8 mouse cellular contexts compared by ENCODE assay signal in the genomic region with DNA sequence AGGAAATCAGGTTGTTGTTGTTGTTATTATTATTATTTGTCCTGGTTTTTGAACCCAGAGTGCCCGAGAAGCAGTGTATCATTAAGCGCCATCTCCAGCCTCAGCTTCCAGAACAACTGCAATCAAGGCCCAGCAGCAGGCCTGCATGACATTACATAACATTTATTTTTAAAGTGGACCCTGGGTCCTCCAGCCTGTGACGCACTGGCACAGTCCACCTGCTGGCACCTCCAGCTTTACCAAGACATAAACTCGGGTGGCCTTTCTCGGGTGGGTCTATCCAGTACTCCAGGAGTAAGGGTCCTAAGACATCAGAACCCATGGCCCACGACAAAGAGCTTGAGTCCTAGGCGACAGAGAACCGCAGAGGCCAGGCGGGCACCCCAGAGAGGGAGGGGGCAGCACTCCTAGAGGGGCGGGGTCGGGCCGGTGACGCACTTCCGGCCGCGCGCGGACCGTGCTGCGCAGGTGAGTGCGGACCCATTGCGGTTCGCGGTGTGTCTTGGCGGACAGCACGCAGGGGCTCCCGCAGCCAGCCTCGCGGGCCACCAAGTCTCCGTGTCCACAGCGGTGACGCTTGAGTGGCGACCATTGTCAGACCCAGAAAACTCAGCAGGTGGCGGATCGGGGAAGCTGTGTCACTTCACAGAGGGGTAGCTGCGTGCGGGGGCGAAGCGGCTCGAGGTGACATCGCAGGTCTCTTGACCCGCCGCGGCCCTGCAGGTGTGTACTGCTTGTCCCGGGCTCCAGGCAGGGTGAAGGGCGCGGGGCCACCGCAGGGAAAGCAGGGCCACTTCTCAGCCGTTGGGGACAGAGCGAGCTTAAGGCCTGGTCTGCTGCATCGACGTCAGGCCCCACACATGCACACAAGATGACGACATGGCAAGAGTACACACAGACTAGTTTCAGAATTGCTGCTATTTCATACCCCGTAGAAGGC. TPM values are rescaled to one million over a fixed set of nuclear protein-coding genes. Genes with fewer than 3 reads are reported as not detected.
DNase-seq lines count a peak whose midpoint lies in the region; ATAC-seq and TF ChIP-seq lines count a peak whose summit lies in the region.

TSS of gene Zfp612 (plus strand) at position 465 of the 940 bp plus-strand sequence.

- H3K9ac ChIP-seq in hindbrain, postnatal 0 days (replicated peaks; ENCODE audit: low read length), result peak within 1 kb of the TSS; percentile 69

- H3K9me3 ChIP-seq in hindbrain, postnatal 0 days (ENCODE audit: low read length), result no peaks in the 10 kb centered on the region

- peak within 1 kb of the TSS; percentile 66 for H3K4me3 ChIP-seq in hindbrain, postnatal 0 days (ENCODE audit: low read length)

- H3K27ac ChIP-seq in hindbrain, postnatal 0 days, result peak within 1 kb of the TSS; percentile 67

- H3K36me3 ChIP-seq in hindbrain, postnatal 0 days (ENCODE audit: insufficient read depth, low read length), result peaks cover 14% of the 10 kb centered on the region; the same call in 1 of the 2 replicates

- 6% methylated on average over 53 of the region's 54 CpGs for WGBS in hindbrain, postnatal 0 days

- TF ChIP-seq CTCF in hindbrain, postnatal 0 days (IDR thresholded peaks at IDR 0.05; ENCODE audit: low read depth), result no peak; the same call in 1 of the 2 replicates

- ATAC-seq in hindbrain, postnatal 0 days, result peak; percentile 96

- H3K4me2 ChIP-seq in hindbrain, postnatal 0 days (ENCODE audit: low read depth, low read length), result peak within 1 kb of the TSS; percentile 91

- peak; percentile 77 to 87 for DNase-seq in adrenal gland, adult (ENCODE audit: inconsistent age in 2 of 2, low spot score in 1 of 2)
- peak; percentile 91 to 92 for DNase-seq in cerebellum, postnatal 25 days
- DNase-seq in gastrocnemius, adult 18-20 months (ENCODE audit: low spot score), result peak; percentile 55
- peak; percentile 83 for DNase-seq in hindbrain, postnatal 0 days (ENCODE audit: low spot score)
- peak; percentile 57 to 64 for DNase-seq in left cerebral cortex, adult 8-10 months (ENCODE audit: low spot score in 2 of 2)
- peak; percentile 65 to 76 for DNase-seq in lung, postnatal 4 days
- DNase-seq in right cerebral cortex, adult 2 months (ENCODE audit: low spot score in 2 of 2), result peak; percentile 71 to 74
- DNase-seq in adipocyte (ENCODE audit: low spot score), result no peak

- 0 out of 2 replicates have a peak, but pooled peaks cover 10% of the 10 kb centered on the region for H3K4me1 ChIP-seq in hindbrain, postnatal 0 days (ENCODE audit: insufficient read depth, low read length)

- no peaks in the 10 kb centered on the region for H3K27me3 ChIP-seq in hindbrain, postnatal 0 days (ENCODE audit: insufficient read depth, low read length)

RNA-seq across cellular contexts. Expression of gene Zfp612, which starts in this region (rescaled TPM):
- 1 to 10 TPM; 5.1 to 6.5 TPM for total RNA-seq in gastrocnemius, adult 18-20 months (2021)
- total RNA-seq in hindbrain, postnatal 0 days (2014; rRNA removed), result 11.7 and 12.3 TPM in 2 replicates
- 16.6 and 16.7 TPM in 2 replicates for polyA plus RNA-seq in hindbrain, postnatal 0 days (2015; fragmentation: Nextera tagmentation; extraction: Ambion mirVana)
- total RNA-seq in left cerebral cortex, adult 8-10 months (2022), result 10 to 100 TPM; 35.2 to 38.4 (median 36.3) TPM
